Mouse (Mus musculus): Measurements from ENCODE around the gene Mgll. TPM values are rescaled to one million over a fixed set of nuclear protein-coding genes. Genes with fewer than 3 reads are reported as not detected.

The Mgll gene
- polyA plus RNA-seq, 1 experiment from 2014 or later, result 4.6 TPM

- ATAC-seq (ENCODE audit: low FRiP score), result no peak
- Histone ChIP-seq H3K27me3 (ENCODE audit: control insufficient read depth, insufficient read depth, low read length) (no peaks in the 10 kb centered on the region), H3K9me3 (ENCODE audit: control insufficient read depth, low read length) (no peaks in the 10 kb centered on the region), H3K4me1 (replicated peaks; ENCODE audit: control insufficient read depth, insufficient read depth, low read length) (no peaks in the 10 kb centered on the region), H3K9ac (ENCODE audit: low read depth, low read length) (no peak overlapping the region), H3K4me2 (replicated peaks; ENCODE audit: low read depth, low read length) (no peak overlapping the region), H3K36me3 (ENCODE audit: control insufficient read depth, insufficient read depth, low read length) (no peaks in the 10 kb centered on the region), H3K27ac (ENCODE audit: low read depth, low read length) (no peak overlapping the region), H3K4me3 (ENCODE audit: low read depth, low read length) (no peak overlapping the region)
- WGBS, result 91% methylated on average over 4 of the region's 4 CpGs
- no peak for DNase-seq (ENCODE audit: low spot score)
Observed at GRCm38 (mm10) chr6:88714200-88714674, 10.0 kb upstream of the Mgll start.

GRCm38 (mm10) chr6:88715378-88715781 lies 8.8 kb upstream of the Mgll start:
- ATAC-seq (ENCODE audit: low FRiP score) (no peak), DNase-seq (ENCODE audit: low spot score) (no peak)
- 62% methylated on average over 9 of the region's 9 CpGs for WGBS
- no peak overlapping the region for H3K9ac ChIP-seq (ENCODE audit: low read depth, low read length)
- H3K9me3 ChIP-seq (ENCODE audit: control insufficient read depth, low read length), result no peaks in the 10 kb centered on the region
- H3K36me3 ChIP-seq (ENCODE audit: control insufficient read depth, insufficient read depth, low read length), result no peaks in the 10 kb centered on the region
- H3K27me3 ChIP-seq (ENCODE audit: control insufficient read depth, insufficient read depth, low read length), result no peaks in the 10 kb centered on the region
- H3K4me3 ChIP-seq (ENCODE audit: low read depth, low read length), result no peak overlapping the region
- H3K4me2 ChIP-seq (replicated peaks; ENCODE audit: low read depth, low read length), result no peak overlapping the region
- no peaks in the 10 kb centered on the region for H3K4me1 ChIP-seq (replicated peaks; ENCODE audit: control insufficient read depth, insufficient read depth, low read length)
- H3K27ac ChIP-seq (ENCODE audit: low read depth, low read length), result no peak overlapping the region

GRCm38 (mm10) chr6:88715966-88716365 lies 8.2 kb upstream of the Mgll start:
- no peak overlapping the region for H3K4me3 ChIP-seq (ENCODE audit: low read depth, low read length)
- DNase-seq (ENCODE audit: low spot score) (no peak), ATAC-seq (ENCODE audit: low FRiP score) (no peak)
- no peaks in the 10 kb centered on the region for H3K9me3 ChIP-seq (ENCODE audit: control insufficient read depth, low read length)
- no peaks in the 10 kb centered on the region for H3K4me1 ChIP-seq (replicated peaks; ENCODE audit: control insufficient read depth, insufficient read depth, low read length)
- H3K27ac ChIP-seq (ENCODE audit: low read depth, low read length), result no peak overlapping the region
- no peaks in the 10 kb centered on the region for H3K36me3 ChIP-seq (ENCODE audit: control insufficient read depth, insufficient read depth, low read length)
- H3K9ac ChIP-seq (ENCODE audit: low read depth, low read length), result no peak overlapping the region
- H3K4me2 ChIP-seq (replicated peaks; ENCODE audit: low read depth, low read length), result no peak overlapping the region
- no peaks in the 10 kb centered on the region for H3K27me3 ChIP-seq (ENCODE audit: control insufficient read depth, insufficient read depth, low read length)
- 58% methylated on average over 5 of the region's 5 CpGs for WGBS

GRCm38 (mm10) chr6:88717143-88718032 lies 6.8 kb upstream of the Mgll start:
- H3K9ac ChIP-seq (ENCODE audit: low read depth, low read length), result no peak overlapping the region
- ATAC-seq (ENCODE audit: low FRiP score) (no peak), DNase-seq (ENCODE audit: low spot score) (no peak)
- no peaks in the 10 kb centered on the region for H3K27me3 ChIP-seq (ENCODE audit: control insufficient read depth, insufficient read depth, low read length)
- H3K4me2 ChIP-seq (replicated peaks; ENCODE audit: low read depth, low read length), result no peak overlapping the region
- H3K27ac ChIP-seq (ENCODE audit: low read depth, low read length), result no peak overlapping the region
- 54% methylated on average over 6 of the region's 6 CpGs for WGBS
- H3K4me3 ChIP-seq (ENCODE audit: low read depth, low read length), result no peak overlapping the region
- no peaks in the 10 kb centered on the region for H3K4me1 ChIP-seq (replicated peaks; ENCODE audit: control insufficient read depth, insufficient read depth, low read length)
- no peaks in the 10 kb centered on the region for H3K36me3 ChIP-seq (ENCODE audit: control insufficient read depth, insufficient read depth, low read length)
- no peaks in the 10 kb centered on the region for H3K9me3 ChIP-seq (ENCODE audit: control insufficient read depth, low read length)

GRCm38 (mm10) chr6:88718033-88718725 lies 6.0 kb upstream of the Mgll start:
- Histone ChIP-seq H3K4me3 (ENCODE audit: low read depth, low read length) (no peak overlapping the region), H3K9me3 (ENCODE audit: control insufficient read depth, low read length) (no peaks in the 10 kb centered on the region), H3K27ac (ENCODE audit: low read depth, low read length) (no peak overlapping the region), H3K36me3 (ENCODE audit: control insufficient read depth, insufficient read depth, low read length) (no peaks in the 10 kb centered on the region), H3K9ac (ENCODE audit: low read depth, low read length) (no peak overlapping the region), H3K4me1 (replicated peaks; ENCODE audit: control insufficient read depth, insufficient read depth, low read length) (no peaks in the 10 kb centered on the region), H3K4me2 (replicated peaks; ENCODE audit: low read depth, low read length) (no peak overlapping the region), H3K27me3 (ENCODE audit: control insufficient read depth, insufficient read depth, low read length) (no peaks in the 10 kb centered on the region)
- WGBS, result 91% methylated on average over 7 of the region's 7 CpGs
- ATAC-seq (ENCODE audit: low FRiP score) (no peak), DNase-seq (ENCODE audit: low spot score) (no peak)

- Histone ChIP-seq H3K9ac (ENCODE audit: low read depth, low read length) (no peak overlapping the region), H3K9me3 (ENCODE audit: control insufficient read depth, low read length) (no peaks in the 10 kb centered on the region), H3K4me3 (ENCODE audit: low read depth, low read length) (no peak overlapping the region), H3K27ac (ENCODE audit: low read depth, low read length) (no peak overlapping the region), H3K27me3 (ENCODE audit: control insufficient read depth, insufficient read depth, low read length) (peaks cover 10% of the 10 kb centered on the region), H3K36me3 (ENCODE audit: control insufficient read depth, insufficient read depth, low read length) (no peaks in the 10 kb centered on the region), H3K4me2 (replicated peaks; ENCODE audit: low read depth, low read length) (no peak overlapping the region), H3K4me1 (replicated peaks; ENCODE audit: control insufficient read depth, insufficient read depth, low read length) (no peaks in the 10 kb centered on the region; the same call in 1 of the 2 replicates)
- ATAC-seq (ENCODE audit: low FRiP score), result no peak
- no peak for DNase-seq (ENCODE audit: low spot score)
- WGBS, result 89% methylated on average over 3 of the region's 3 CpGs
Observed at GRCm38 (mm10) chr6:88721059-88721458, 3.2 kb upstream of the Mgll start.

GRCm38 (mm10) chr6:88722906-88723305 lies 1.3 kb upstream of the Mgll start:
- WGBS, result 91% methylated on average over 2 of the region's 2 CpGs
- H3K4me1 ChIP-seq (replicated peaks; ENCODE audit: control insufficient read depth, insufficient read depth, low read length), result no peaks in the 10 kb centered on the region; the same call in 1 of the 2 replicates
- H3K27ac ChIP-seq (ENCODE audit: low read depth, low read length), result no peak overlapping the region
- H3K4me3 ChIP-seq (ENCODE audit: low read depth, low read length), result no peak overlapping the region
- no peak overlapping the region for H3K9ac ChIP-seq (ENCODE audit: low read depth, low read length)
- DNase-seq (ENCODE audit: low spot score) (no peak), ATAC-seq (ENCODE audit: low FRiP score) (no peak)
- no peaks in the 10 kb centered on the region for H3K36me3 ChIP-seq (ENCODE audit: control insufficient read depth, insufficient read depth, low read length)
- no peak overlapping the region for H3K4me2 ChIP-seq (replicated peaks; ENCODE audit: low read depth, low read length)
- no peaks in the 10 kb centered on the region for H3K9me3 ChIP-seq (ENCODE audit: control insufficient read depth, low read length)
- H3K27me3 ChIP-seq (ENCODE audit: control insufficient read depth, insufficient read depth, low read length), result peaks cover 12% of the 10 kb centered on the region

- Histone ChIP-seq H3K4me2 (replicated peaks; ENCODE audit: low read depth, low read length) (peak overlapping the region; percentile 96), H3K9me3 (ENCODE audit: control insufficient read depth, low read length) (no peaks in the 10 kb centered on the region), H3K4me3 (ENCODE audit: low read depth, low read length) (peak overlapping the region; percentile 68), H3K9ac (ENCODE audit: low read depth, low read length) (peak overlapping the region; percentile 52), H3K27ac (ENCODE audit: low read depth, low read length) (no peak overlapping the region), H3K4me1 (replicated peaks; ENCODE audit: control insufficient read depth, insufficient read depth, low read length) (no peaks in the 10 kb centered on the region; the same call in 1 of the 2 replicates), H3K27me3 (ENCODE audit: control insufficient read depth, insufficient read depth, low read length) (peaks cover 12% of the 10 kb centered on the region), H3K36me3 (ENCODE audit: control insufficient read depth, insufficient read depth, low read length) (no peaks in the 10 kb centered on the region)
- 34% methylated on average over 14 of the region's 14 CpGs for WGBS
- ATAC-seq (ENCODE audit: low FRiP score), result peak; percentile 60
- DNase-seq (ENCODE audit: low spot score), result no peak
Observed at GRCm38 (mm10) chr6:88723806-88724312, 353 bp upstream of the Mgll start.
